Mouse (Mus musculus) G1E (cell line): Measurements from ENCODE around the gene Rap2b. TPM values are rescaled to one million over a fixed set of nuclear protein-coding genes. Genes with fewer than 3 reads are reported as not detected.

ENCODE experiments used
- ATAC-seq: 2 replicates; pipeline ENCODE4 v1.8.0; 2016; ENCODE audit warnings: mild to moderate bottlenecking; ENCODE audit not compliant: insufficient number of reproducible peaks, poor library complexity, low FRiP score, severe bottlenecking; ENCODE audit errors: extremely low read depth
- DNase-seq: peaks from one replicate; pipeline ENCODE4 v3.0.0; 2012; ENCODE audit warnings: low spot score
- H3K27me3 ChIP-seq: 2 replicates; pipeline ENCODE4 v1.6.1; 2012; ENCODE audit warnings: mild to moderate bottlenecking, low read length, inconsistent platforms; ENCODE audit not compliant: insufficient read depth
- H3K36me3 ChIP-seq: replicated peaks from 2 replicates; pipeline ENCODE3; 2012; ENCODE audit warnings: mild to moderate bottlenecking, inconsistent platforms
- H3K4me1 ChIP-seq: 2 replicates; pipeline ENCODE4 v1.6.1; 2012; ENCODE audit warnings: low read depth, low read length, inconsistent platforms, mixed read lengths; ENCODE audit not compliant: insufficient read depth
- H3K4me3 ChIP-seq: 2 replicates; pipeline ENCODE4 v1.5.1; 2012; ENCODE audit warnings: low read depth, mild to moderate bottlenecking, inconsistent platforms, low read length, moderate library complexity, mixed read lengths
- H3K9me3 ChIP-seq: replicated peaks from 2 replicates; pipeline ENCODE4 v1.6.1; 2012; ENCODE audit warnings: inconsistent platforms
- CTCF ChIP-seq: IDR thresholded peaks from 2 replicates; pipeline ENCODE4 v1.5.1; 2012; ENCODE audit warnings: low read depth, low read length, inconsistent platforms, mixed read lengths
- GATA1 ChIP-seq: IDR thresholded peaks from 2 replicates; pipeline ENCODE4 v1.6.1; 2012; ENCODE audit warnings: borderline replicate concordance, low read length, inconsistent platforms, mixed read lengths
- GATA2 ChIP-seq: IDR thresholded peaks from 2 replicates; pipeline ENCODE4 v1.6.1; 2012; ENCODE audit warnings: low read depth, low read length, inconsistent platforms, borderline replicate concordance
- POLR2AphosphoS5 ChIP-seq: IDR thresholded peaks from 2 replicates; pipeline ENCODE4 v1.6.1; 2012; ENCODE audit warnings: low read depth, low read length, inconsistent platforms; ENCODE audit not compliant: insufficient replicate concordance
- TAL1 ChIP-seq: conservative IDR thresholded peaks from 2 replicates; pipeline ENCODE4 v1.6.1; 2012; ENCODE audit warnings: low read depth, low read length, inconsistent platforms, mixed read lengths
- polyA plus RNA-seq: library from polyadenylated mRNA; stranded (reverse); fragments of >175 nt; gene quantifications from 2 replicates; pipeline ENCODE4 v1.2.3, GENCODE M21; 2012
- total RNA-seq, 2 experiments: library from RNA; stranded (forward) in 1 of 2; stranded (reverse) in 1 of 2; fragments of 200-1000 nt in 1 of 2; fragments of >200 nt in 1 of 2; fragmentation: Nextera tagmentation in 1 of 2; gene quantifications; 2 replicates each; pipeline ENCODE4 v1.2.3; 2014 to 2017

Gene Rap2b
- total and polyA plus RNA-seq, 3 experiments = 6.9 to 7.8 (median 7.5) TPM

- no peaks in the 10 kb centered on the region for H3K9me3 ChIP-seq
- TF ChIP-seq GATA2 (no peak), CTCF (no peak), GATA1 (no peak), POLR2AphosphoS5 (no peak), TAL1 (no peak)
- DNase-seq (peak; percentile 23), ATAC-seq (no peak)
- H3K4me1 ChIP-seq = peaks cover 46% of the 10 kb centered on the region
- peaks cover 7% of the 10 kb centered on the region; the same call in 1 of the 2 replicates for H3K27me3 ChIP-seq
- peaks cover 9% of the 10 kb centered on the region for H3K36me3 ChIP-seq
- peak within 1 kb of the TSS; percentile 82 for H3K4me3 ChIP-seq
Measured at GRCm38 (mm10) chr3:61365779-61366373, 4.4 kb downstream of the Rap2b start, which contains the start of gene B430305J03Rik. Gene B430305J03Rik (minus strand): TSS chr3:61365951.

GRCm38 (mm10) chr3:61368446-61368845 is 7.0 kb downstream of the Rap2b start:
- DNase-seq (no peak), ATAC-seq (no peak)
- H3K4me1 ChIP-seq = peaks cover 33% of the 10 kb centered on the region
- H3K4me3 ChIP-seq = no peak overlapping the region
- H3K9me3 ChIP-seq = no peaks in the 10 kb centered on the region
- no peaks in the 10 kb centered on the region for H3K27me3 ChIP-seq
- TF ChIP-seq CTCF (no peak), GATA1 (no peak), TAL1 (no peak), POLR2AphosphoS5 (no peak), GATA2 (no peak)
- H3K36me3 ChIP-seq = peaks cover 9% of the 10 kb centered on the region

- no peak for DNase-seq
- Histone ChIP-seq H3K9me3 (no peaks in the 10 kb centered on the region), H3K36me3 (no peaks in the 10 kb centered on the region), H3K4me1 (peaks cover 1% of the 10 kb centered on the region; the same call in 1 of the 2 replicates), H3K27me3 (no peaks in the 10 kb centered on the region; the same call in 1 of the 2 replicates), H3K4me3 (no peak overlapping the region)
- ATAC-seq = no peak
- TF ChIP-seq GATA2 (no peak), POLR2AphosphoS5 (no peak), CTCF (no peak), TAL1 (no peak), GATA1 (no peak)
Measured at GRCm38 (mm10) chr3:61376001-61376400, 14.6 kb downstream of the Rap2b start.

- no peak for ATAC-seq
- TF ChIP-seq GATA1 (no peak), CTCF (no peak), TAL1 (no peak), POLR2AphosphoS5 (no peak), GATA2 (no peak)
- H3K4me1 ChIP-seq = no peaks in the 10 kb centered on the region
Measured at GRCm38 (mm10) chr3:61386368-61386767, 24.9 kb downstream of the Rap2b start.

GRCm38 (mm10) chr3:61391564-61391963 is 30.1 kb downstream of the Rap2b start:
- H3K4me1 ChIP-seq = no peaks in the 10 kb centered on the region
- DNase-seq (no peak), ATAC-seq (no peak)
- H3K4me3 ChIP-seq = no peak overlapping the region
- no peak for TF ChIP-seq TAL1
- TF ChIP-seq CTCF = no peak
- no peak for TF ChIP-seq GATA2
- no peak for TF ChIP-seq POLR2AphosphoS5
- no peak for TF ChIP-seq GATA1
- H3K36me3 ChIP-seq = no peaks in the 10 kb centered on the region
- H3K9me3 ChIP-seq = no peaks in the 10 kb centered on the region
- peaks cover 3% of the 10 kb centered on the region for H3K27me3 ChIP-seq

More at GRCm38 (mm10) chr3:61386368-61386767, 24.9 kb downstream of the Rap2b start:
- Histone ChIP-seq H3K36me3 (no peaks in the 10 kb centered on the region), H3K27me3 (peaks cover 4% of the 10 kb centered on the region; the same call in 1 of the 2 replicates), H3K4me3 (no peak overlapping the region), H3K9me3 (no peaks in the 10 kb centered on the region)
- no peak for DNase-seq

GRCm38 (mm10) chr3:61392881-61393280 is 31.4 kb downstream of the Rap2b start:
- DNase-seq (no peak), ATAC-seq (peak; percentile 65; the same call in 1 of the 2 replicates)
- no peaks in the 10 kb centered on the region for H3K9me3 ChIP-seq
- peaks cover 3% of the 10 kb centered on the region for H3K27me3 ChIP-seq
- H3K4me1 ChIP-seq = no peaks in the 10 kb centered on the region
- no peaks in the 10 kb centered on the region for H3K36me3 ChIP-seq
- H3K4me3 ChIP-seq = no peak overlapping the region
- TF ChIP-seq GATA1 = no peak
